Mouse (Mus musculus) ES-E14 (cell line): ENCODE measurements at regions not wholly inside any gene's neighbourhood (a gene's known extent, or its start where the extent isn't known, plus 50 kb on each side); places are given as distances from the start of the nearest gene placed in this dataset.
A peak's percentile ranks its signal among the peaks of the same experiment; 100 is the strongest.

Source experiments
- DNase-seq: peaks from one replicate; pipeline ENCODE4 v3.0.0-alpha.2; 2013; ENCODE audit warnings: low read depth, low spot score
- H3K27ac ChIP-seq: 2 replicates; pipeline ENCODE4 v1.5.1; 2012; ENCODE audit warnings: low read depth, mild to moderate bottlenecking, low read length, moderate library complexity, mixed read lengths; ENCODE audit not compliant: poor library complexity, insufficient read depth, severe bottlenecking
- H3K36me3 ChIP-seq: 2 replicates; pipeline ENCODE4 v1.6.1; 2012; ENCODE audit warnings: mild to moderate bottlenecking, low read length, moderate library complexity, mixed read lengths; ENCODE audit not compliant: control insufficient read depth, poor library complexity, insufficient read depth, severe bottlenecking
- H3K4me1 ChIP-seq, 2 experiments: fragments of 150-350 bp in 1 of 2; sonication (generic) in 1 of 2; 2 replicates each; pipeline ENCODE4 v1.6.1; 2012; ENCODE audit warnings: low read length in 2 of 2, mild to moderate bottlenecking in 1 of 2, mixed read lengths in 1 of 2; ENCODE audit not compliant: control insufficient read depth in 2 of 2, insufficient read depth in 2 of 2, poor library complexity in 1 of 2
- H3K4me3 ChIP-seq, 2 experiments: fragments of 150-350 bp in 1 of 2; sonication (generic) in 1 of 2; 2 replicates each; pipeline ENCODE4 v1.5.1; 2012; ENCODE audit warnings: low read length in 2 of 2, low read depth in 1 of 2, mild to moderate bottlenecking in 1 of 2, mixed read lengths in 1 of 2; ENCODE audit not compliant: insufficient read depth in 1 of 2, poor library complexity in 1 of 2, severe bottlenecking in 1 of 2
- H3K9ac ChIP-seq: 2 replicates; pipeline ENCODE4 v1.6.1; 2012; ENCODE audit warnings: low read depth, mild to moderate bottlenecking, low read length, mixed read lengths; ENCODE audit not compliant: poor library complexity, insufficient read depth, severe bottlenecking
- H3K9me3 ChIP-seq: fragments of 150-350 bp; sonication (generic); 2 replicates; pipeline ENCODE4 v1.6.1; 2012; ENCODE audit warnings: low read depth, mild to moderate bottlenecking, low read length; ENCODE audit not compliant: control insufficient read depth, insufficient read depth
- CHD2 ChIP-seq: IDR thresholded peaks from 2 replicates; pipeline ENCODE4 v1.6.1; 2014; ENCODE audit warnings: mild to moderate bottlenecking, low read depth, low read length, inconsistent platforms
- HCFC1 ChIP-seq: IDR thresholded peaks from 2 replicates; pipeline ENCODE4 v1.6.1; 2012; ENCODE audit warnings: low read length, inconsistent platforms, borderline replicate concordance; ENCODE audit not compliant: insufficient read depth
- MAFK ChIP-seq: IDR thresholded peaks from 2 replicates; pipeline ENCODE4 v1.6.1; 2014; ENCODE audit warnings: mild to moderate bottlenecking, low read depth, low read length, inconsistent platforms; ENCODE audit not compliant: insufficient read depth
- ZC3H11A ChIP-seq: IDR thresholded peaks from 2 replicates; pipeline ENCODE4 v1.6.1; 2012; ENCODE audit warnings: low read depth, mild to moderate bottlenecking, inconsistent platforms, low read length, borderline replicate concordance
- ZNF384 ChIP-seq: IDR thresholded peaks from 2 replicates; pipeline ENCODE4 v1.6.1; 2012; ENCODE audit warnings: low read depth, low read length, inconsistent platforms
- in situ Hi-C, 2 experiments: fragments of 600-800 bp; cut with MboI; formaldehyde crosslinking; loops; one replicate each; pipeline ENCODE4 v1.15.1; 2025; ENCODE audit warnings: low sequenced_read_pairs in 2 of 2, inconsistent platforms in 1 of 2; ENCODE audit not compliant: unreplicated experiment in 2 of 2

DNA sequence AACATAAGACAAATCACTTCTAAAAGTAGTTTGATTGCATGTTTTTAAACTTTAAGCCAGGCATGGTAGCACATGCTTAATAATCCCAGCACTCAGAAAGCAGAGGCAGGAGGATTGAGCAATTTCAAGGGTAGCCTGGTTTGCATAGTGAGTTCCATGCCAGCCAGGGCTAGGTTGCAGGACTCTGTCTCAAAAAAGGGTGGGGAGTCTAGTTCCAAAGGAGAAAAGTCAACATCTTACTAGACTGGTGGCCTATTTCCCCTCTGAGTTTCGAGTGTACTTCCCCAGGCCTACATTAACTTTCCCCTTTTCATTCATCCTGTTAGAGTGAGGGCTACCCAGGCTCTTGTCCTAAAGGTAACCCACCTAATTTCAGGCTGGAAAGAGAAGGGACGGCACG, 93.8 kb downstream of the Rassf10 start:
- in situ Hi-C loops: no loop called here
- Histone ChIP-seq H3K4me1 (peaks cover 10 to 19% of the 10 kb centered on the region in 2 experiments), H3K9me3 (peaks cover 3% of the 10 kb centered on the region; the same call in 1 of the 2 replicates), H3K4me3 (no peak overlapping the region), H3K9ac (no peak overlapping the region), H3K27ac (no peak overlapping the region; the same call in 1 of the 2 replicates), H3K36me3 (no peaks in the 10 kb centered on the region)
- TF ChIP-seq MAFK (no peak), ZNF384 (no peak), ZC3H11A (no peak), HCFC1 (no peak), CHD2 (no peak)
- DNase-seq: no peak

DNA sequence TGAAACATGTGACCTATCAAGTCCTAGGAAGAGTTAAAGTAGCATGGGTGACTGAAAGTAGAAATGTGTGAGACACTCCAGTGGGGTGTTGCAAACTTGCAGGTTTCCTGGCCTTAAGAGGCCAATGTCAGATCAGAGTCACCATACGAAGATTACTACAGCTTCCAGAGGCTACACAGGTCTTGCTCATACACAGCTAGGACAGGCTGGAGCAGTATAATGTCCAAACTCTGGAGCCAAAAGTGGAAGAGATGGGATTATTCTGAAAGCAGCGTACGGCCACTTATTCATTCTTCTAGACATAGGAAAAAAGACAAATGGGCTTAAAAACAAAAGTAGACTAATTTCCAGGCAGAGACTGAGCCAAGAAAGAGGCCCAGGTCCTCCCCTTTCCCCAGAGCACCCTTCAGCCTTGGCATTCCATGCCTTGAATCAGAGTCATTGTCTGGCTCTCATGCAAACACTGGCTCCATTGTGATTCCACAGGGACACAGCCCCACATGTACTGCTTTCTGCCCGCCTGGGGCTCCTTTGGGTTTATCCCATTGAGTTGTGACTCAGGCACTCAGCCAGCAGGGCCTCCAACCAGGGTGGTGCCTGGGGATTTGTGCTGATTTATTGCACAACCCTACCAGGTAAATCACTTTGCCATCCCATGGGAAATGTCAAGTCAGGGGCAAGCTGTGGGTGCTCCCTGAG, 94.5 kb downstream of the Rassf10 start:
- peak; percentile 38; the same call in 1 of the 2 replicates for TF ChIP-seq CHD2
- no peak for TF ChIP-seq HCFC1
- peaks cover 10 to 21% of the 10 kb centered on the region in 2 experiments for H3K4me1 ChIP-seq
- H3K9me3 ChIP-seq: peaks cover 3% of the 10 kb centered on the region; the same call in 1 of the 2 replicates
- DNase-seq: peak; percentile 78
- H3K9ac ChIP-seq: no peak overlapping the region
- no peaks in the 10 kb centered on the region for H3K36me3 ChIP-seq
- no peak overlapping the region for H3K4me3 ChIP-seq
- in situ Hi-C loops: no loop called here
- peak overlapping the region; percentile 1; the same call in 1 of the 2 replicates for H3K27ac ChIP-seq

DNA sequence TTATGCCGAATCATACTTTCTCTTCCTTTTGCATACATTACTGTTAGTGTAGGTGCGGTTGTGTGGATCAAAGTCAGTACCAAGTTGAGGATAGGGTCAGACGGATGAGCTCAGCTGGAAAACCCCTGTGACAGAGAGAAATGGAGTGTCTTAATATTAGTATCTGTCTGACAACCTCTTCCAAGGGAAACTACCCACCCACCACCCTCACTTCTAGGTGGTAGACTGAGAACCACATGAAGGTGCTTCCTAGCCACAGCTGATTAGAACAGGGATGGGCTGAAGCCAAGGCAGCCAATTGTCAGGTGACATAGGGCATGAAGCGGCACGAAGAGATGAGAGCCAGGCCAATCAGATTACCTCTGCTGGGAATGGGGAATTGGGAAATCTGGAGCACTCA, 95.7 kb downstream of the Rassf10 start:
- H3K27ac ChIP-seq: no peak overlapping the region
- in situ Hi-C loops: no loop called here
- DNase-seq: no peak
- H3K4me3 ChIP-seq: no peak overlapping the region
- no peak overlapping the region for H3K9ac ChIP-seq
- no peak for TF ChIP-seq ZNF384
- no peak for TF ChIP-seq CHD2
- no peak for TF ChIP-seq HCFC1
- no peak for TF ChIP-seq MAFK
- no peak for TF ChIP-seq ZC3H11A
- no peaks in the 10 kb centered on the region for H3K9me3 ChIP-seq
- peaks cover 10 to 22% of the 10 kb centered on the region in 2 experiments for H3K4me1 ChIP-seq
- H3K36me3 ChIP-seq: no peaks in the 10 kb centered on the region

DNA sequence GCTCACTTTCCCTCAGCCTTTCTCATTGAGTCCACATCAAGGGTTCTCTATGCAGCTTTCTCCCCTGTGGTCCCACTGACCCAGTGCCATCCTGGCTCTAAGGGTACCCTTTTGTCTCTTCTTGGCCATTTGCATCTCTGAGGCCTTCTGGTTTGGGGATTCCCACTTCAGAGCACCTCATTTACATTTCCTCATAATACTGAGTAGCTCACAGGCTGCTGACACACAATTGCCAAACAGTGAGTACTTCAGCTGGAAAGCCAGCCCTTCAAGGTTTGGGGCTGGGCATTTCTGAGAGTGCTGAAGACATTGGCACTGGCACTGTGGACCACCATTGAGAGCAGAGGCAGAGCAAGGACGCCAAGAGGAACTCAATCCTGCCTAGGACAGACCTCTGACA, 99.2 kb downstream of the Rassf10 start:
- in situ Hi-C loops: no loop called here
- H3K27ac ChIP-seq: no peak overlapping the region
- H3K4me1 ChIP-seq: peaks cover 4 to 14% of the 10 kb centered on the region in 2 experiments
- H3K9ac ChIP-seq: no peak overlapping the region
- no peak for TF ChIP-seq ZC3H11A
- no peak for TF ChIP-seq MAFK
- no peaks in the 10 kb centered on the region for H3K9me3 ChIP-seq
- H3K36me3 ChIP-seq: no peaks in the 10 kb centered on the region
- no peak overlapping the region for H3K4me3 ChIP-seq
- DNase-seq: no peak

DNA sequence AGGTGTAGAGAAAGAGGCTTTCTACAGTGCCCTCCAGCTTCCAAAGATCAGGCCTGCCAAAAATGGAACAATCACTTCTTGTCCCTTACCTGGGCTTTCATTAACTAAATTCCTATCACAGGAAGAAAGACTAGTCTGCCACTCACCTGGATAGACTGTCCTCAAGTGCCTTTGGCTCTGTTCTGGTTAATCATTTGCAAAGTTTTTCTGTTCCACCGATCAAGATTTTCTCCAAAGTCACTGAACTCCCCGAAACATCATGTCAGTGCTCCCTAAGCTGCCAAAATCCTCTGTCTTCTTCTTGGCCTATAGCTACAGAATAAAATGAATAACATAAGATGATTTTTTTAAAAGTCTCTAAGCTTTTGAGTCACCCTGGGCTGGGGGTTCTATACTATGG, 102.7 kb downstream of the Rassf10 start:
- DNase-seq: no peak
- Histone ChIP-seq H3K4me1 (peaks cover 2 to 18% of the 10 kb centered on the region in 2 experiments), H3K9ac (no peak overlapping the region), H3K4me3 (no peak overlapping the region), H3K27ac (no peak overlapping the region), H3K9me3 (no peaks in the 10 kb centered on the region), H3K36me3 (no peaks in the 10 kb centered on the region)
- in situ Hi-C loops: no loop called here
- TF ChIP-seq ZNF384 (no peak), CHD2 (no peak), ZC3H11A (no peak), HCFC1 (no peak), MAFK (no peak)
